Mouse (Mus musculus): ENCODE data around the gene Zfp449. TPM values are rescaled to one million over a fixed set of nuclear protein-coding genes. Genes with fewer than 3 reads are reported as not detected.

Gene Zfp449
- total and polyA plus RNA-seq, 3 experiments, result 1.3 to 2.2 (median 1.3) TPM

- Histone ChIP-seq H3K36me3 (replicated peaks in 1 of 2; ENCODE audit: control insufficient read depth in 1 of 2, insufficient read depth in 1 of 2, low read length in 1 of 2) (no peaks in the 10 kb centered on the region), H3K4me2 (ENCODE audit: insufficient read depth, low read depth, poor library complexity, severe bottlenecking) (no peak overlapping the region), H3K4me3 (replicated peaks in 1 of 3; ENCODE audit: low read depth in 2 of 3, low read length in 2 of 3, poor library complexity in 1 of 3) (no peak overlapping the region), H3K9me3 (replicated peaks; ENCODE audit: low read length) (peaks cover 5% of the 10 kb centered on the region), H3K27me3 (replicated peaks) (no peaks in the 10 kb centered on the region), H3K79me2 (replicated peaks; ENCODE audit: control insufficient read depth, extremely low read depth, insufficient read depth, poor library complexity, severe bottlenecking) (no peaks in the 10 kb centered on the region), H3K9ac (ENCODE audit: insufficient read depth, low read depth) (no peak overlapping the region), H3K4me1 (ENCODE audit: control insufficient read depth in 1 of 2, insufficient read depth in 2 of 2) (peaks cover 3 to 7% of the 10 kb centered on the region in 2 experiments; a peak in 2 of 4 replicates), H3K27ac (ENCODE audit: insufficient read depth, low read depth) (no peak overlapping the region)
- in situ Hi-C loops (cut with MboI; ENCODE audit: low pct_ligation_motif_present, low pct_unique_long_range_greater_than_20kb, low sequenced_read_pairs) (no loop called here), dilution Hi-C loops (cut with MboI; ENCODE audit: extremely low pct_ligation_motif_present, extremely low pct_unique_long_range_greater_than_20kb, low sequenced_read_pairs) (no loop called here)
- peak; percentile 17 for DNase-seq (ENCODE audit: extremely low read depth)
- TF ChIP-seq JUND (conservative IDR thresholded peaks at IDR 0.05; ENCODE audit: low read depth, low read length) (no peak), NRF1 (IDR thresholded peaks at IDR 0.05; ENCODE audit: low read depth, low read length) (no peak), MYC (IDR thresholded peaks at IDR 0.05; ENCODE audit: low read depth, low read length) (no peak), RCOR1 (conservative IDR thresholded peaks at IDR 0.05; ENCODE audit: low read depth, low read length) (no peak), CHD2 (IDR thresholded peaks at IDR 0.05; ENCODE audit: low read length) (no peak), SIN3A (IDR thresholded peaks at IDR 0.05; ENCODE audit: low read length) (no peak), ZMIZ1 (IDR thresholded peaks at IDR 0.05; ENCODE audit: low read depth, low read length) (no peak), USF1 (IDR thresholded peaks at IDR 0.05; ENCODE audit: low read depth, low read length) (no peak), CTCF (conservative IDR thresholded peaks at IDR 0.05 in 1 of 2, IDR thresholded peaks at IDR 0.05 in 1 of 2; ENCODE audit: low read depth in 2 of 2, low read length in 2 of 2) (no peak), TBP (conservative IDR thresholded peaks at IDR 0.05; ENCODE audit: low read depth, low read length) (no peak), ZC3H11A (IDR thresholded peaks at IDR 0.05; ENCODE audit: low read depth, low read length) (no peak), JUN (IDR thresholded peaks at IDR 0.05; ENCODE audit: insufficient read depth, low read depth, low read length) (no peak), NELFE (IDR thresholded peaks at IDR 0.05; ENCODE audit: low read depth, low read length) (no peak), KAT2A (IDR thresholded peaks at IDR 0.05; ENCODE audit: insufficient replicate concordance, low read length) (no peak)
These were observed 59.3 kb downstream of the Zfp449 start for GRCm38 (mm10) chrX:56405482-56405881.

- H3K9me3 ChIP-seq (replicated peaks; ENCODE audit: low read length), result peaks cover 5% of the 10 kb centered on the region
- H3K27ac ChIP-seq (ENCODE audit: insufficient read depth, low read depth), result no peak overlapping the region
- H3K4me3 ChIP-seq (replicated peaks in 1 of 3; ENCODE audit: low read depth in 2 of 3, low read length in 2 of 3, poor library complexity in 1 of 3), result no peak overlapping the region
- in situ Hi-C loops (cut with MboI; ENCODE audit: low pct_ligation_motif_present, low pct_unique_long_range_greater_than_20kb, low sequenced_read_pairs), result no loop called here
- peaks cover 3 to 7% of the 10 kb centered on the region in 2 experiments; a peak in 2 of 4 replicates for H3K4me1 ChIP-seq (ENCODE audit: control insufficient read depth in 1 of 2, insufficient read depth in 2 of 2)
- H3K79me2 ChIP-seq (replicated peaks; ENCODE audit: control insufficient read depth, extremely low read depth, insufficient read depth, poor library complexity, severe bottlenecking), result no peaks in the 10 kb centered on the region
- no peak overlapping the region for H3K4me2 ChIP-seq (ENCODE audit: insufficient read depth, low read depth, poor library complexity, severe bottlenecking)
- H3K36me3 ChIP-seq (replicated peaks in 1 of 2; ENCODE audit: control insufficient read depth in 1 of 2, insufficient read depth in 1 of 2, low read length in 1 of 2), result no peaks in the 10 kb centered on the region
- dilution Hi-C loops (cut with MboI; ENCODE audit: extremely low pct_ligation_motif_present, extremely low pct_unique_long_range_greater_than_20kb, low sequenced_read_pairs), result no loop called here
- no peak for TF ChIP-seq CTCF (conservative IDR thresholded peaks at IDR 0.05 in 1 of 2, IDR thresholded peaks at IDR 0.05 in 1 of 2; ENCODE audit: low read depth in 2 of 2, low read length in 2 of 2)
- TF ChIP-seq E2F4 (IDR thresholded peaks at IDR 0.05; ENCODE audit: insufficient replicate concordance, low read depth, low read length), result no peak
- TF ChIP-seq ZC3H11A (IDR thresholded peaks at IDR 0.05; ENCODE audit: low read depth, low read length), result no peak
- TF ChIP-seq BHLHE40 (IDR thresholded peaks at IDR 0.05; ENCODE audit: low read depth, low read length), result no peak
- no peak for TF ChIP-seq SMC3 (IDR thresholded peaks at IDR 0.05; ENCODE audit: low read depth, low read length)
- TF ChIP-seq RCOR1 (conservative IDR thresholded peaks at IDR 0.05; ENCODE audit: low read depth, low read length), result no peak
- no peak for TF ChIP-seq EP300 (IDR thresholded peaks at IDR 0.05; ENCODE audit: low read length)
- TF ChIP-seq RAD21 (IDR thresholded peaks at IDR 0.05; ENCODE audit: low read depth, low read length), result no peak
- TF ChIP-seq MAZ (IDR thresholded peaks at IDR 0.05; ENCODE audit: low read depth, low read length), result no peak
- TF ChIP-seq NELFE (IDR thresholded peaks at IDR 0.05; ENCODE audit: low read depth, low read length), result no peak
- no peak for TF ChIP-seq POLR2A (IDR thresholded peaks at IDR 0.05; ENCODE audit: low read depth, low read length)
- TF ChIP-seq ZNF384 (IDR thresholded peaks at IDR 0.05; ENCODE audit: low read depth, low read length), result no peak
- TF ChIP-seq MXI1 (IDR thresholded peaks at IDR 0.05; ENCODE audit: low read depth, low read length), result no peak
- no peak for DNase-seq (ENCODE audit: extremely low read depth)
- no peak overlapping the region for H3K9ac ChIP-seq (ENCODE audit: insufficient read depth, low read depth)
- H3K27me3 ChIP-seq (replicated peaks), result no peaks in the 10 kb centered on the region
These were observed 59.9 kb downstream of the Zfp449 start for GRCm38 (mm10) chrX:56406128-56406527.

Other genes starting within 250 kb of the Zfp449 start
- 42.1 and 50.5 TPM in 2 replicates for gene 3830403N18Rik, start 209.8 kb upstream of the Zfp449 start, total RNA-seq (2012; rRNA removed)
- gene 3830403N18Rik, start 209.8 kb upstream of the Zfp449 start, total RNA-seq (2014; rRNA removed), result 215 and 257 TPM in 2 replicates
- 106 and 121 TPM in 2 replicates for gene 3830403N18Rik, start 209.8 kb upstream of the Zfp449 start, polyA plus RNA-seq (2012; ENCODE audit: insufficient read length, low read depth)
- gene Gm773, start 133.5 kb upstream of the Zfp449 start, total RNA-seq (2012; rRNA removed), result 0.85 and 1.4 TPM in 2 replicates
- 0.50 and 1.3 TPM in 2 replicates for gene Gm773, start 133.5 kb upstream of the Zfp449 start, total RNA-seq (2014; rRNA removed)
- 0.44 and 0.49 TPM in 2 replicates for gene Gm773, start 133.5 kb upstream of the Zfp449 start, polyA plus RNA-seq (2012; ENCODE audit: insufficient read length, low read depth)
- 0.76 TPM in 2 replicates for gene Smim10l2a, start 28.2 kb downstream of the Zfp449 start, total RNA-seq (2012; rRNA removed)
- 1.7 and 2.8 TPM in 2 replicates for gene Smim10l2a, start 28.2 kb downstream of the Zfp449 start, total RNA-seq (2014; rRNA removed)
- gene Smim10l2a, start 28.2 kb downstream of the Zfp449 start, polyA plus RNA-seq (2012; ENCODE audit: insufficient read length, low read depth), result 0.97 and 1.1 TPM in 2 replicates
- 1.5 and 1.6 TPM in 2 replicates for gene Gm2174, start 101.6 kb downstream of the Zfp449 start, total RNA-seq (2012; rRNA removed)
- not detected in 2 replicates for gene Gm2174, start 101.6 kb downstream of the Zfp449 start, total RNA-seq (2014; rRNA removed)
- gene Gm2174, start 101.6 kb downstream of the Zfp449 start, polyA plus RNA-seq (2012; ENCODE audit: insufficient read length, low read depth), result not detected in 2 replicates
- 14.2 and 19.4 TPM in 2 replicates for gene Ints6l, start 108.5 kb downstream of the Zfp449 start, total RNA-seq (2012; rRNA removed)
- 42.7 and 44.9 TPM in 2 replicates for gene Ints6l, start 108.5 kb downstream of the Zfp449 start, total RNA-seq (2014; rRNA removed)
- gene Ints6l, start 108.5 kb downstream of the Zfp449 start, polyA plus RNA-seq (2012; ENCODE audit: insufficient read length, low read depth), result 25.5 TPM in 2 replicates
- gene Gm10477, start 178.3 kb downstream of the Zfp449 start, total RNA-seq (2012; rRNA removed), result not detected in 2 replicates
- not detected in 2 replicates for gene Gm10477, start 178.3 kb downstream of the Zfp449 start, total RNA-seq (2014; rRNA removed)
- gene Gm10477, start 178.3 kb downstream of the Zfp449 start, polyA plus RNA-seq (2012; ENCODE audit: insufficient read length, low read depth), result not detected in 2 replicates
- not detected in 2 replicates for gene Gm648, start 203.2 kb downstream of the Zfp449 start, total RNA-seq (2012; rRNA removed)
- gene Gm648, start 203.2 kb downstream of the Zfp449 start, total RNA-seq (2014; rRNA removed), result not detected in 2 replicates
- not detected in 2 replicates for gene Gm648, start 203.2 kb downstream of the Zfp449 start, polyA plus RNA-seq (2012; ENCODE audit: insufficient read length, low read depth)